Mouse (Mus musculus) hindbrain, embryonic 14.5 days (tissue): ENCODE data around the gene Fgfr2. TPM values are rescaled to one million over a fixed set of nuclear protein-coding genes. Genes with fewer than 3 reads are reported as not detected.

Experiments used
- ATAC-seq: fragments of 200-750 bp; cut with Nextera tagmentation; 2 replicates; pipeline ENCODE4 v1.8.0; 2017; ENCODE audit warnings: moderate number of reproducible peaks, mild to moderate bottlenecking, moderate TSS enrichment, moderate library complexity; ENCODE audit not compliant: low FRiP score
- DNase-seq: peaks from one replicate; pipeline ENCODE4 v3.0.0-alpha.2; 2015; ENCODE audit warnings: low spot score
- H3K27ac ChIP-seq: fragments of 300-500 bp; sonication (generic); 2 replicates; pipeline ENCODE4 v1.5.1; 2014; ENCODE audit warnings: mild to moderate bottlenecking, moderate library complexity
- H3K27me3 ChIP-seq: fragments of 300-500 bp; sonication (generic); 2 replicates; pipeline ENCODE4 v1.6.1; 2014; ENCODE audit warnings: mild to moderate bottlenecking, low read length, mixed read lengths; ENCODE audit not compliant: control insufficient read depth, insufficient read depth
- H3K36me3 ChIP-seq: fragments of 300-500 bp; sonication (generic); replicated peaks from 2 replicates; pipeline ENCODE4 v1.6.1; 2014; ENCODE audit not compliant: control insufficient read depth, insufficient read depth
- H3K4me1 ChIP-seq: fragments of 300-500 bp; sonication (generic); replicated peaks from 2 replicates; pipeline ENCODE4 v1.6.1; 2014; ENCODE audit warnings: antibody characterized with exemption, low read length, mixed read lengths; ENCODE audit not compliant: control insufficient read depth, insufficient read depth
- H3K4me2 ChIP-seq: fragments of 300-500 bp; sonication (generic); replicated peaks from 2 replicates; pipeline ENCODE4 v1.6.1; 2014; ENCODE audit warnings: mild to moderate bottlenecking, moderate library complexity
- H3K4me3 ChIP-seq: fragments of 300-500 bp; sonication (generic); replicated peaks from 2 replicates; pipeline ENCODE4 v1.5.1; 2014; ENCODE audit warnings: mild to moderate bottlenecking, low read length
- H3K9ac ChIP-seq: fragments of 300-500 bp; sonication (generic); 2 replicates; pipeline ENCODE4 v1.6.1; 2014
- H3K9me3 ChIP-seq: fragments of 300-500 bp; sonication (generic); 2 replicates; pipeline ENCODE4 v1.6.1; 2016; ENCODE audit warnings: low read length; ENCODE audit not compliant: control insufficient read depth
- WGBS: fragments of 180-500 bp; shearing (Covaris S2); extraction: QIAGEN DNeasy Blood & Tissue Kit; methylation state at CpG from one replicate; pipeline ENCODE4 v1.1.7; 2014; 5-methylcytosine and 5-hydroxymethylcytosine counted together
- microRNA-seq: library from miRNA; unstranded; fragments of <30 nt; microRNA quantifications from one replicate; pipeline ENCODE4, GENCODE M21; 2016
- polyA plus RNA-seq: library from polyadenylated mRNA; unstranded; fragments of >200 nt; fragmentation: Nextera tagmentation; extraction: Ambion mirVana; gene quantifications from 2 replicates; pipeline ENCODE4 v1.2.1, GENCODE M21; 2014

The Fgfr2 gene
- polyA plus RNA-seq, 1 experiment from 2014 or later, result 43.5 TPM

- no peaks in the 10 kb centered on the region for H3K9me3 ChIP-seq
- DNase-seq (no peak), ATAC-seq (no peak)
- peaks cover 19% of the 10 kb centered on the region; the same call in 1 of the 2 replicates for H3K4me1 ChIP-seq
- 85% methylated on average over 5 of the region's 5 CpGs for WGBS
- no peak overlapping the region for H3K4me2 ChIP-seq
- no peak overlapping the region for H3K4me3 ChIP-seq
- H3K27me3 ChIP-seq, result no peaks in the 10 kb centered on the region
- H3K36me3 ChIP-seq, result no peaks in the 10 kb centered on the region
- H3K27ac ChIP-seq, result no peak overlapping the region
- H3K9ac ChIP-seq, result no peak overlapping the region
Measured at GRCm38 (mm10) chr7:130130226-130130625, 2992.9 kb downstream of the Fgfr2 start.

GRCm38 (mm10) chr7:130129359-130129960, 2993.7 kb downstream of the Fgfr2 start:
- Histone ChIP-seq H3K4me3 (no peak overlapping the region), H3K36me3 (no peaks in the 10 kb centered on the region), H3K27me3 (no peaks in the 10 kb centered on the region), H3K4me2 (peak overlapping the region; percentile 40), H3K27ac (0 out of 2 replicates have a peak overlapping the region, but pooled peaks have one; percentile 36), H3K9ac (peak overlapping the region; percentile 20; the same call in 1 of the 2 replicates), H3K4me1 (peaks cover 19% of the 10 kb centered on the region; the same call in 1 of the 2 replicates), H3K9me3 (no peaks in the 10 kb centered on the region)
- DNase-seq (peak; percentile 64), ATAC-seq (no peak)
- 15% methylated on average over 16 of the region's 16 CpGs for WGBS

GRCm38 (mm10) chr7:130121507-130121906, 3001.6 kb downstream of the Fgfr2 start:
- whole genome bisulfite sequencing, result 18% methylated on average over 2 of the region's 2 CpGs

GRCm38 (mm10) chr7:130119466-130119865, 3003.7 kb downstream of the Fgfr2 start:
- H3K4me2 ChIP-seq, result no peak overlapping the region
- no peak for ATAC-seq
- peaks cover 15% of the 10 kb centered on the region; the same call in 1 of the 2 replicates for H3K4me1 ChIP-seq
- DNase-seq, result no peak
- no peaks in the 10 kb centered on the region for H3K9me3 ChIP-seq
- H3K36me3 ChIP-seq, result no peaks in the 10 kb centered on the region
- no peak overlapping the region for H3K9ac ChIP-seq
- no peaks in the 10 kb centered on the region for H3K27me3 ChIP-seq
- 65% methylated on average over 6 of the region's 6 CpGs for WGBS
- H3K4me3 ChIP-seq, result no peak overlapping the region
- H3K27ac ChIP-seq, result no peak overlapping the region

More at GRCm38 (mm10) chr7:130121507-130121906, 3001.6 kb downstream of the Fgfr2 start:
- DNase-seq (no peak), ATAC-seq (no peak)
- Histone ChIP-seq H3K4me2 (no peak overlapping the region), H3K4me3 (no peak overlapping the region), H3K4me1 (peaks cover 15% of the 10 kb centered on the region; the same call in 1 of the 2 replicates), H3K9ac (no peak overlapping the region), H3K9me3 (no peaks in the 10 kb centered on the region), H3K36me3 (no peaks in the 10 kb centered on the region), H3K27me3 (no peaks in the 10 kb centered on the region), H3K27ac (no peak overlapping the region)

GRCm38 (mm10) chr7:130118726-130119125, 3004.4 kb downstream of the Fgfr2 start:
- no peak for ATAC-seq
- Histone ChIP-seq H3K4me2 (no peak overlapping the region), H3K4me3 (no peak overlapping the region), H3K9me3 (no peaks in the 10 kb centered on the region), H3K9ac (no peak overlapping the region), H3K27ac (no peak overlapping the region), H3K4me1 (peaks cover 15% of the 10 kb centered on the region; the same call in 1 of the 2 replicates), H3K27me3 (no peaks in the 10 kb centered on the region), H3K36me3 (no peaks in the 10 kb centered on the region)
- DNase-seq, result no peak
- 71% methylated on average over 4 of the region's 4 CpGs for WGBS

- Histone ChIP-seq H3K4me2 (no peak overlapping the region), H3K36me3 (no peaks in the 10 kb centered on the region), H3K4me3 (no peak overlapping the region), H3K9me3 (no peaks in the 10 kb centered on the region), H3K9ac (no peak overlapping the region), H3K27me3 (no peaks in the 10 kb centered on the region), H3K27ac (no peak overlapping the region), H3K4me1 (peaks cover 15% of the 10 kb centered on the region; the same call in 1 of the 2 replicates)
- DNase-seq (no peak), ATAC-seq (no peak)
- 34% methylated on average over 4 of the region's 4 CpGs for WGBS
Measured at GRCm38 (mm10) chr7:130117466-130118123, 3005.6 kb downstream of the Fgfr2 start.

- peaks cover 15% of the 10 kb centered on the region; the same call in 1 of the 2 replicates for H3K4me1 ChIP-seq
- no peaks in the 10 kb centered on the region for H3K27me3 ChIP-seq
- ATAC-seq, result no peak
- H3K9ac ChIP-seq, result no peak overlapping the region
- no peak overlapping the region for H3K4me3 ChIP-seq
- H3K36me3 ChIP-seq, result no peaks in the 10 kb centered on the region
- H3K27ac ChIP-seq, result no peak overlapping the region
- no peaks in the 10 kb centered on the region for H3K9me3 ChIP-seq
- no peak for DNase-seq
- H3K4me2 ChIP-seq, result no peak overlapping the region
- WGBS, result 72% methylated on average over 4 of the region's 4 CpGs
Measured at GRCm38 (mm10) chr7:130114436-130114835, 3008.7 kb downstream of the Fgfr2 start.

Small RNA genes within 50 kb of the gene (microRNA-seq; reads per million reads assigned to microRNA genes)
- gene Mir7061, result 0.97 reads per million

Other genes starting within 250 kb of the Fgfr2 start
- 32.6 and 32.8 TPM in 2 replicates for gene Zranb1, start 192.2 kb downstream of the Fgfr2 start, polyA plus RNA-seq
- 68.7 and 72.6 TPM in 2 replicates for gene Ctbp2, start 1.0 kb upstream of the Fgfr2 start, polyA plus RNA-seq